19 mouse cellular contexts compared by ENCODE assay signal in genomic region chr2:106415474-106416019, GRCm38 (mm10).
DNase-seq lines count a peak whose midpoint lies in the region; ATAC-seq lines count a peak whose summit lies in the region.
"Had no signal": no experiment of that assay in that cellular context is flagged by ENCODE, and none has a peak within 500 bp of the region (broad histone marks: within the 10 kb centered on the region; RNA-seq: fewer than 3 reads in every experiment).

No protein-coding gene starts in this region.

- H3K9ac ChIP-seq in heart, embryonic 11.5 days (ENCODE audit: low read depth, low read length) = no peak overlapping the region
- no peak overlapping the region for H3K9ac ChIP-seq in neural tube, embryonic 11.5 days (ENCODE audit: low read length)
- no peak overlapping the region for H3K9ac ChIP-seq in limb, embryonic 15.5 days
- H3K9ac ChIP-seq: forebrain, embryonic 15.5 days; heart, embryonic 13.5 days had no signal

- no peaks in the 10 kb centered on the region for H3K36me3 ChIP-seq in heart, embryonic 10.5 days
- no peaks in the 10 kb centered on the region for H3K36me3 ChIP-seq in heart, embryonic 11.5 days (ENCODE audit: control insufficient read depth, insufficient read depth, low read length)
- H3K36me3 ChIP-seq in neural tube, embryonic 11.5 days (ENCODE audit: control insufficient read depth, insufficient read depth, low read length) = no peaks in the 10 kb centered on the region
- no peaks in the 10 kb centered on the region for H3K36me3 ChIP-seq in limb, embryonic 15.5 days
- H3K36me3 ChIP-seq: forebrain, embryonic 15.5 days; heart, embryonic 13.5 days had no signal

- no peaks in the 10 kb centered on the region for H3K27me3 ChIP-seq in heart, embryonic 10.5 days (ENCODE audit: insufficient read depth, poor library complexity, severe bottlenecking)
- H3K27me3 ChIP-seq in heart, embryonic 11.5 days (ENCODE audit: control insufficient read depth, insufficient read depth, low read length) = no peaks in the 10 kb centered on the region
- no peaks in the 10 kb centered on the region for H3K27me3 ChIP-seq in neural tube, embryonic 11.5 days (ENCODE audit: control insufficient read depth, insufficient read depth, low read length)
- no peaks in the 10 kb centered on the region for H3K27me3 ChIP-seq in limb, embryonic 15.5 days
- H3K27me3 ChIP-seq: CH12.LX; forebrain, embryonic 15.5 days; heart, embryonic 13.5 days; Patski had no signal

- no peak overlapping the region for H3K27ac ChIP-seq in heart, embryonic 10.5 days
- no peak overlapping the region for H3K27ac ChIP-seq in heart, embryonic 11.5 days (ENCODE audit: low read depth, low read length)
- no peak overlapping the region for H3K27ac ChIP-seq in neural tube, embryonic 11.5 days (ENCODE audit: low read depth, low read length)
- H3K27ac ChIP-seq in limb, embryonic 15.5 days = peak overlapping the region; percentile 73
- H3K27ac ChIP-seq: forebrain, embryonic 15.5 days; heart, embryonic 13.5 days had no signal

- peak; percentile 67 for DNase-seq in heart, embryonic 10.5 days (ENCODE audit: low spot score)
- peak; percentile 28 for DNase-seq in neural tube, embryonic 11.5 days (ENCODE audit: low spot score)
- DNase-seq in neural tube, embryonic 10.5 days (ENCODE audit: extremely low spot score, low spot score) = no peak
- DNase-seq in right cerebral cortex, postnatal 4 days = no peak
- DNase-seq: adrenal gland, postnatal 14 days; cerebellum, adult 11-12 months; cerebellum, adult 9-10 months; cerebellum, postnatal 25 days; gastrocnemius, postnatal 36 days; heart, adult 18-20 months; heart, postnatal 36 days had no signal

- no peaks in the 10 kb centered on the region for H3K9me3 ChIP-seq in heart, embryonic 10.5 days
- no peaks in the 10 kb centered on the region for H3K9me3 ChIP-seq in heart, embryonic 11.5 days (replicated peaks; ENCODE audit: control insufficient read depth, low read length)
- H3K9me3 ChIP-seq in neural tube, embryonic 11.5 days (ENCODE audit: control insufficient read depth, low read length) = no peaks in the 10 kb centered on the region
- no peaks in the 10 kb centered on the region for H3K9me3 ChIP-seq in limb, embryonic 15.5 days
- H3K9me3 ChIP-seq: forebrain, embryonic 15.5 days; heart, embryonic 13.5 days had no signal

- H3K4me2 ChIP-seq in heart, embryonic 11.5 days = no peak overlapping the region
- H3K4me2 ChIP-seq in neural tube, embryonic 11.5 days (ENCODE audit: low read depth) = no peak overlapping the region
- H3K4me2 ChIP-seq in limb, embryonic 15.5 days = no peak overlapping the region
- H3K4me2 ChIP-seq: forebrain, embryonic 15.5 days; heart, embryonic 13.5 days had no signal

- no peak overlapping the region for H3K4me3 ChIP-seq in heart, embryonic 10.5 days
- H3K4me3 ChIP-seq in heart, embryonic 11.5 days (ENCODE audit: low read depth, low read length) = no peak overlapping the region
- H3K4me3 ChIP-seq in neural tube, embryonic 11.5 days (ENCODE audit: low read depth, low read length) = no peak overlapping the region
- no peak overlapping the region for H3K4me3 ChIP-seq in limb, embryonic 15.5 days
- H3K4me3 ChIP-seq: forebrain, embryonic 15.5 days; heart, embryonic 13.5 days had no signal

- 83% methylated on average over 7 of the region's 7 CpGs for WGBS in heart, embryonic 10.5 days
- 79% methylated on average over 7 of the region's 7 CpGs for WGBS in heart, embryonic 11.5 days (ENCODE audit: insufficient replicate concordance)
- 52% methylated on average over 7 of the region's 7 CpGs for WGBS in neural tube, embryonic 11.5 days
- 59% methylated on average over 7 of the region's 7 CpGs for WGBS in limb, embryonic 15.5 days

- no peaks in the 10 kb centered on the region for H3K4me1 ChIP-seq in heart, embryonic 10.5 days
- no peaks in the 10 kb centered on the region for H3K4me1 ChIP-seq in heart, embryonic 11.5 days (ENCODE audit: control insufficient read depth, insufficient read depth, low read length)
- H3K4me1 ChIP-seq in neural tube, embryonic 11.5 days (ENCODE audit: control insufficient read depth, insufficient read depth, low read length) = no peaks in the 10 kb centered on the region
- H3K4me1 ChIP-seq in limb, embryonic 15.5 days = no peaks in the 10 kb centered on the region
- H3K4me1 ChIP-seq: forebrain, embryonic 15.5 days had no signal

- ATAC-seq in heart, embryonic 11.5 days (replicated peaks; ENCODE audit: insufficient number of reproducible peaks, low FRiP score, low TSS enrichment) = no peak
- no peak for ATAC-seq in neural tube, embryonic 11.5 days (ENCODE audit: insufficient read depth, low FRiP score, low TSS enrichment)
- ATAC-seq in limb, embryonic 15.5 days (ENCODE audit: insufficient number of reproducible peaks, low FRiP score, low TSS enrichment, low read depth) = peak; percentile 80
- ATAC-seq: activated CD4-positive, CD25-positive, alpha-beta regulatory T cell, adult 4 months; forebrain, embryonic 15.5 days; hindbrain, embryonic 16.5 days; Patski had no signal

Comparison
In these comparisons a context has a peak if more than half of its experiments do, and no peak if none do; other contexts are left out.
1. DNase-seq: peak in heart, embryonic 10.5 days (single experiment) and neural tube, embryonic 11.5 days (single experiment); none in neural tube, embryonic 10.5 days (single experiment) and right cerebral cortex, postnatal 4 days (single experiment).